Mouse (Mus musculus) kidney, embryonic 14.5 days (tissue): ENCODE measurements at regions not wholly inside any gene's neighbourhood (a gene's known extent, or its start where the extent isn't known, plus 50 kb on each side); places are given as distances from the start of the nearest gene placed in this dataset.

Source experiments
- ATAC-seq: fragments of 200-750 bp; cut with Nextera tagmentation; 2 replicates; pipeline ENCODE4 v1.8.0; 2017; ENCODE audit warnings: moderate number of reproducible peaks, mild to moderate bottlenecking, moderate TSS enrichment, moderate library complexity; ENCODE audit not compliant: low FRiP score, low TSS enrichment
- H3K27ac ChIP-seq: fragments of 300-500 bp; sonication (generic); 2 replicates; pipeline ENCODE4 v1.5.1; 2014; ENCODE audit warnings: low read depth, mild to moderate bottlenecking, low read length, moderate library complexity, mixed read lengths
- H3K27me3 ChIP-seq: fragments of 300-500 bp; sonication (generic); 2 replicates; pipeline ENCODE4 v1.6.1; 2014; ENCODE audit warnings: mild to moderate bottlenecking, low read length; ENCODE audit not compliant: control insufficient read depth, insufficient read depth
- H3K36me3 ChIP-seq: fragments of 300-500 bp; sonication (generic); 2 replicates; pipeline ENCODE4 v1.6.1; 2014; ENCODE audit warnings: low read length, mixed read lengths; ENCODE audit not compliant: control insufficient read depth, insufficient read depth
- H3K4me1 ChIP-seq: fragments of 300-500 bp; sonication (generic); 2 replicates; pipeline ENCODE4 v1.6.1; 2014; ENCODE audit warnings: low read length, mixed read lengths; ENCODE audit not compliant: control insufficient read depth, insufficient read depth
- H3K4me2 ChIP-seq: fragments of 300-500 bp; sonication (generic); replicated peaks from 2 replicates; pipeline ENCODE4 v1.6.1; 2014; ENCODE audit warnings: low read depth, mild to moderate bottlenecking, low read length
- H3K4me3 ChIP-seq: fragments of 300-500 bp; sonication (generic); 2 replicates; pipeline ENCODE4 v1.5.1; 2014; ENCODE audit warnings: mild to moderate bottlenecking, low read length
- H3K9ac ChIP-seq: fragments of 300-500 bp; sonication (generic); 2 replicates; pipeline ENCODE4 v1.6.1; 2014; ENCODE audit warnings: low read depth, mild to moderate bottlenecking, low read length, moderate library complexity
- H3K9me3 ChIP-seq: fragments of 300-500 bp; sonication (generic); 2 replicates; pipeline ENCODE4 v1.6.1; 2016; ENCODE audit warnings: low read length; ENCODE audit not compliant: control insufficient read depth
- WGBS: fragments of 180-500 bp; shearing (Covaris S2); extraction: QIAGEN DNeasy Blood & Tissue Kit; methylation state at CpG from one replicate; pipeline ENCODE4 v1.1.7; 2014; 5-methylcytosine and 5-hydroxymethylcytosine counted together

DNA sequence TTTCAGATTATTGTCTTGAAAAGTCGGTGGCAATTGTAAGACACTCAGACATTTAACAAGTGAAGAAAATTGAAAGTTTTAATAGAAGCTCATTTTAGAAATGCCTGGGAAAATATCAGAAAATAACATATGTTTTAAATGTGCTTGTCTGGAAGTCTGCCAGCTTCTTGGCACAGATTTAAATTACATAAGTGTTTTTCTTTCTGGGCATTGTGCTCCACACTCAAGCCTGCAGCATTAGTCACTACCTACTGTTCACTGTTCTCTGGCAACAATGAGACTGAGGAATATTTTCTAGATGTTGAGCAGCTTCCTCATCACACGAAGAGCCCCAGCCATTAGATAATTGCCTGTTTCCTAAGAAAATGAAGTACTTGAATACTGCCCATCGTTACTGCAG is 170.3 kb upstream of the Zwint start:
- ATAC-seq: no peak
- Histone ChIP-seq H3K4me1 (no peaks in the 10 kb centered on the region), H3K9me3 (no peaks in the 10 kb centered on the region), H3K4me2 (no peak overlapping the region), H3K27ac (no peak overlapping the region), H3K9ac (no peak overlapping the region), H3K27me3 (no peaks in the 10 kb centered on the region), H3K36me3 (no peaks in the 10 kb centered on the region), H3K4me3 (no peak overlapping the region)
- WGBS: 73% methylated on average over 3 of the region's 3 CpGs

- no peak overlapping the region for H3K27ac ChIP-seq
- no peaks in the 10 kb centered on the region for H3K4me1 ChIP-seq
- H3K27me3 ChIP-seq: no peaks in the 10 kb centered on the region
- no peaks in the 10 kb centered on the region for H3K36me3 ChIP-seq
- no peak for ATAC-seq
- 61% methylated on average over 3 of the region's 3 CpGs for whole genome bisulfite sequencing
- no peaks in the 10 kb centered on the region for H3K9me3 ChIP-seq
- H3K9ac ChIP-seq: no peak overlapping the region
- H3K4me2 ChIP-seq: no peak overlapping the region
- H3K4me3 ChIP-seq: no peak overlapping the region
These were observed 122.2 kb upstream of the Zwint start for GRCm38 (mm10) chr10:72532431-72532830.

DNA sequence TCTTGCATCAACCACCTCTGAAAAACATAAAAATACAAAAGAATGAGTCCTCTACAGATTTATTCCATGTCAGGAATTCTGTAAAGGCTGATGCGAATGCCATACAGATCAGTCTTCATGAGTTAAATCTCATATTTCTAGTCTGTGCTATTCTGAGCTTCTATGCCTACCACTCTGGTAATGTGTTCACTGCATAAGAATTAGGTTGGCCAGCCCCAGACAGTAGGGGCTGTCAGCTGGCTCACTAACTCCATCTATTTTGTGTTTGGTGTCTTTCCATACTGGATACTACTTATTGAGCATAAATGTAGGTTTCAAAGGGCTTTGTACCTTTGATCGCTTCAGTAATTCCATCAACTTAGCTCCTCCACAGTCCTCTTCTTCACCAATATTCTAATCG is 121.2 kb upstream of the Zwint start:
- Histone ChIP-seq H3K4me2 (no peak overlapping the region), H3K27me3 (no peaks in the 10 kb centered on the region), H3K27ac (no peak overlapping the region), H3K4me3 (no peak overlapping the region), H3K9ac (no peak overlapping the region), H3K4me1 (no peaks in the 10 kb centered on the region), H3K9me3 (no peaks in the 10 kb centered on the region), H3K36me3 (no peaks in the 10 kb centered on the region)
- no peak for ATAC-seq
- WGBS: 94% methylated on average over 3 of the region's 3 CpGs

GRCm38 (mm10) chr10:72533859-72534258 is 120.8 kb upstream of the Zwint start:
- no peak overlapping the region for H3K9ac ChIP-seq
- H3K27ac ChIP-seq: no peak overlapping the region
- no peak overlapping the region for H3K4me3 ChIP-seq
- WGBS: 83% methylated on average over 4 of the region's 4 CpGs
- no peaks in the 10 kb centered on the region for H3K4me1 ChIP-seq
- H3K36me3 ChIP-seq: no peaks in the 10 kb centered on the region
- ATAC-seq: no peak
- no peak overlapping the region for H3K4me2 ChIP-seq
- no peaks in the 10 kb centered on the region for H3K27me3 ChIP-seq
- no peaks in the 10 kb centered on the region for H3K9me3 ChIP-seq

DNA sequence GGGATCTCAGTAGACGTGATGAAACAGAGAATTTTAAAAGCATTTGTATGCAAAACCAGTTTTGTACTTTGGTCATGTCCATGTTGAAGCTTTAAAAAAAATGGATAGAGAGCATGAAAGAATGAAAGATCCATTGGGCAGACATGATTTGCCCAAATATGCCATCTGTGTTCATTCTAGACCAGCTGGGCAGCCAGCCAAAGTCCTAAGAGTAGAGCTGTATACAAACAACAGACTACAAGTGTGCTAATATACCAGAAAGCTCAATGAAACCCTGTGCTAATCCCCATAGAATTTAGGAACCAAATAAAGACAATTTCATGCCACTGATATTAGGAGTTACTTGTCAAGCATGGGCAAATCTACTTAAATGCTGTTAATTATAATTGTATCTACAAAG is 105.1 kb upstream of the Zwint start:
- ATAC-seq: no peak
- Histone ChIP-seq H3K4me3 (no peak overlapping the region), H3K9ac (no peak overlapping the region), H3K27ac (no peak overlapping the region), H3K4me2 (no peak overlapping the region), H3K4me1 (no peaks in the 10 kb centered on the region), H3K27me3 (no peaks in the 10 kb centered on the region), H3K9me3 (no peaks in the 10 kb centered on the region), H3K36me3 (no peaks in the 10 kb centered on the region)
- WGBS: 79% methylated on average over 1 of the region's 1 CpGs

DNA sequence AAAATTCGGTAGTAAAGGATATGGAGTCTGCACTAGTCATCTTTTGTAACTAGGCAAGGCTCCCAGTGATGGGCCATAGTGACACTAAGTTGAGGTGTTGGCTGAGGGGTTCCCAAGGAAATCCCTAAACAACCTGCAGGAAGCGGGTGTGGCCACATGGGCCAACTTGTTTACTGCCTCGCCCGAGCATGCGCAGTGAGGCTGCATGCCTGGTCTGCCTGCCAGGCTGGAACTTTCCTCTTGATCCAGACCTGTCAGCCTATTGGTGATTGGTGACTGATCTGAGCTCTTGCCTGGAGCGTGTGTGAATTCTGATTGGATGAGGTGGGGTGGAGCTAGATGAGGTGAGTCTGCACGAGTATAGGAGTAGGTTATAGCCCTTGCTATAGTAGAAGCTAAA is 103.1 kb upstream of the Zwint start:
- Histone ChIP-seq H3K9ac (no peak overlapping the region), H3K4me2 (no peak overlapping the region), H3K4me1 (no peaks in the 10 kb centered on the region), H3K9me3 (no peaks in the 10 kb centered on the region), H3K4me3 (no peak overlapping the region), H3K36me3 (no peaks in the 10 kb centered on the region), H3K27ac (no peak overlapping the region), H3K27me3 (no peaks in the 10 kb centered on the region)
- WGBS: 73% methylated on average over 7 of the region's 7 CpGs
- ATAC-seq: no peak

GRCm38 (mm10) chr10:72573991-72574652 is 80.5 kb upstream of the Zwint start:
- Histone ChIP-seq H3K27ac (no peak overlapping the region), H3K4me3 (no peak overlapping the region), H3K4me2 (no peak overlapping the region), H3K36me3 (no peaks in the 10 kb centered on the region), H3K27me3 (no peaks in the 10 kb centered on the region), H3K9ac (no peak overlapping the region), H3K9me3 (no peaks in the 10 kb centered on the region), H3K4me1 (no peaks in the 10 kb centered on the region)
- 66% methylated on average over 9 of the region's 9 CpGs for WGBS
- ATAC-seq: no peak

GRCm38 (mm10) chr10:72577713-72578112 is 76.9 kb upstream of the Zwint start:
- Histone ChIP-seq H3K27me3 (no peaks in the 10 kb centered on the region), H3K9ac (no peak overlapping the region), H3K36me3 (no peaks in the 10 kb centered on the region), H3K27ac (no peak overlapping the region), H3K9me3 (no peaks in the 10 kb centered on the region), H3K4me2 (no peak overlapping the region), H3K4me3 (no peak overlapping the region), H3K4me1 (no peaks in the 10 kb centered on the region)
- no peak for ATAC-seq
- WGBS: 89% methylated on average over 3 of the region's 3 CpGs

DNA sequence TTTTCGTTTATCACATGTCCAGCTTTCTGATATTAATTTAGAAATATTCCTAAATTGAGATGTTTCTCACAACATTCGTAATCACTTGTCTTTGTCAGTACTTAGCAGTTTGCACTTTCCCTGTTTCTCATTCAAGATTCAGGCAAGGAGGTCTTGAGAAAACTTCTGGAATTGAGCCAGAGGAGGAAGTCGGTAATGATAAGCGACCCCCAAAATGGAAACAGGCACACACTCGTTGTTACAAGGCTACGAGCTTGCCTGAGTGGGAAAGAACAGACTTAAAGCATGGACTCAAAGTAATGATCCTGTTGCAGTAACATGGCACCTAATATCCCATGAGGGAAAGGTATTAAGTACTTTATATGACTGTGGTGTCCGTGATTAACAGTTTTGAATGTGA is 76.1 kb upstream of the Zwint start:
- no peak overlapping the region for H3K4me3 ChIP-seq
- no peak overlapping the region for H3K4me2 ChIP-seq
- WGBS: 54% methylated on average over 7 of the region's 7 CpGs

More for the DNA sequence above, 76.1 kb upstream of the Zwint start:
- Histone ChIP-seq H3K27me3 (no peaks in the 10 kb centered on the region), H3K27ac (no peak overlapping the region), H3K4me1 (no peaks in the 10 kb centered on the region), H3K9ac (no peak overlapping the region), H3K9me3 (no peaks in the 10 kb centered on the region), H3K36me3 (no peaks in the 10 kb centered on the region)
- no peak for ATAC-seq
